Mouse (Mus musculus): Measurements from ENCODE around the gene Txndc2. TPM values are rescaled to one million over a fixed set of nuclear protein-coding genes. Genes with fewer than 3 reads are reported as not detected.
A peak's percentile ranks its signal among the peaks of the same experiment; 100 is the strongest.

Txndc2 gene
- not detected in 2 replicates for polyA plus RNA-seq (2011; ENCODE audit: insufficient read length, low read depth, missing spikeins)

DNA sequence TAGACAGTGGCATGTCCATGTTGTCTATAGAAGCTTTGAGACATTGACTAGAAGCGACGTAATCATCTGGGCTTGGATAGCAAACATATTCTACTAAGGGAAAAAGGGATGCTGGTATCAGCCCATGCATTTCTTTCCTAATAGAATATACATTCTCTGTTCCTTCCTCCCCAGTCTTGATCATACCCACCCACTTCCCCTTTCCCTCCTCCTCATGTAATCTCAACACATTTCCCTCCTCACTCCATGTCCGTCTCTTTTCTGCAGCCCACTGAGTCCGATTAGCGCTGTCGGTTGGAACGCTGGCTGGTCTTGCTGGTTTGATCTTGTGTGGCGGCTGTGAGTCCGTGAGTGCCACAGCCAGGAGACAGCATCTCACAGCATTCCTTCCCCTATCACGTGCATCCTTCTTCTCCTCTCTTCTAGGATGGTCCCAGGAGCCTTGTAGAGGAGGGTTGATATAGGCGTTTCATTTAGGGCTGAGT is at the start of gene Txndc2:
Gene Txndc2, minus strand, starts transcription at position 435 of the 485 bp plus-strand sequence.
- TF ChIP-seq POLR2A (IDR thresholded peaks at IDR 0.05; ENCODE audit: low read depth, low read length) (no peak), CTCF (IDR thresholded peaks at IDR 0.05; ENCODE audit: borderline replicate concordance, insufficient read depth, low read length) (no peak)
- Histone ChIP-seq H3K4me3 (ENCODE audit: insufficient read depth, low read length) (no peak within 1 kb of the TSS), H3K4me1 (ENCODE audit: control insufficient read depth, insufficient read depth, low read length) (no peaks in the 10 kb centered on the region), H3K27ac (ENCODE audit: insufficient read depth, low read length) (peak within 1 kb of the TSS; percentile 75)

DNA sequence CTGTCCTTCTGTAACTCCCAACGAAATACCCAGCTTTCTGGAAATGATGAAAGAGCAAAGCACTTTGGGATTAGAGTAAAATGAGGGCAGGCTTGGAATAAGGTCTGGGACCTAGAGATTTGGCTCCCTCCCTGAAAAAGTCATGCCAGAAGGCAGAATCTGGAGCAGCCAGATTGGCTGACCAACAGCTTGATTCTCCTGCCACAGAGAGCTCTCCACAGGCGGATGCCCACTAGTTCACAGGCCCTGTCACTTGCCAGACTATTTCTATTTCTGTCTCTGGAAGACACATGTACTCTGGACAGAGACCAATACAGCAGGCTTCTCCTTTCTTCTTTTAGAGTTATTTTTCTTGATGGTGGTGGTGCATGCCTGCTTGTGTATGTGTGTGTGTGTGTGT is 41.8 kb upstream of the Txndc2 start:
- no peak overlapping the region for H3K4me3 ChIP-seq (ENCODE audit: insufficient read depth, low read length)
- H3K4me1 ChIP-seq (ENCODE audit: control insufficient read depth, insufficient read depth, low read length): peaks cover 4% of the 10 kb centered on the region; the same call in 1 of the 2 replicates
- TF ChIP-seq CTCF (IDR thresholded peaks at IDR 0.05; ENCODE audit: borderline replicate concordance, insufficient read depth, low read length) (no peak), POLR2A (IDR thresholded peaks at IDR 0.05; ENCODE audit: low read depth, low read length) (no peak)
- H3K27ac ChIP-seq (ENCODE audit: insufficient read depth, low read length): no peak overlapping the region

DNA sequence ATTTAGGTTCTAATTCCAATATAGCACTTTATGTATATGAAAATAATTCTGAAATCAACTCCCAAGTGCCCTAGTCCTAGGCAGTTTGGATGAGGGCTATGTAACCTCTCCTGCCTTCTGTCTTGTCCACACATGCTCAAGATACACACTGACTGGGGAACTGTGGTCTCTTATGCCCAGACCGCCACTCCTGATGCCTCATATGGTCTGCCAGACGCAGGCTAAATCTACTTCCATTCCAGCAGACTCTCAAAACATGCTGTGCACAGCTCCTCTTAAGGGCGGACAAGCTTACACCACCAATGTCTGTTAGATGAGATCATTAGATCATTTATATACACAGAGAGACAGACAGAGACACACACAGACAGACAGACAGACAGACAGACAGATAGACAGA is 41.3 kb upstream of the Txndc2 start:
- Histone ChIP-seq H3K4me3 (ENCODE audit: insufficient read depth, low read length) (no peak overlapping the region), H3K4me1 (ENCODE audit: control insufficient read depth, insufficient read depth, low read length) (peaks cover 4% of the 10 kb centered on the region; the same call in 1 of the 2 replicates), H3K27ac (ENCODE audit: insufficient read depth, low read length) (no peak overlapping the region)
- TF ChIP-seq CTCF (IDR thresholded peaks at IDR 0.05; ENCODE audit: borderline replicate concordance, insufficient read depth, low read length) (no peak), POLR2A (IDR thresholded peaks at IDR 0.05; ENCODE audit: low read depth, low read length) (no peak)

DNA sequence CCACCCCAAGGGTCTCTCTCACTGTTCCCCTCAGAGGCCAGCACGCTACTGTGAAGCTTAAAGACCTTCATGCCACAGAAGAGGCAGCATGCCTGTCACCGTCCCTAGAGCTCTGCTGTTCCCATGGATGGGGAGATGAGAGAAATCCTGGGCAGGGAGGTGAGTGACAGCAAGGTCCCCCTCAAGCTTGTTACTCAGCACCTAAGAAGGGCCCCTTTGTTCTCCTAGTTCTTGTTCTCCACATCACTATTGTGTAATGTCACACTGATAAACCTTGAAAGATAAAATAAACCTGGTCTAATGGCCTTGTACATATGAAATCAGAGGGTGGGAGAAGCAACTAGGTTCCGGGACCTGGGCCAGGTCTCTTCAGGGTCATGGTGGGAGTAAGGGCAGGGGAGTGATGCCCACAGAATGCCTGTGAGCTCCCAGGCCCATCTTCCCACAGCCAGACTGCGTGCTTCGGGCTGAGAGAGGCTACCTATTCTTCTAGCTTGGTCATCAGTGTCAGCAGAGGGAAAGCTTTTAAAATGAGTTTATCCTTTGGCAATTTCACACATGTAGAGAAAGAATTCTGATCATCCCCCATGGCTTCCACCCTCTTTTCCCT is 40.2 kb upstream of the Txndc2 start:
- no peak for TF ChIP-seq CTCF (IDR thresholded peaks at IDR 0.05; ENCODE audit: borderline replicate concordance, insufficient read depth, low read length)
- no peak for TF ChIP-seq POLR2A (IDR thresholded peaks at IDR 0.05; ENCODE audit: low read depth, low read length)
- Histone ChIP-seq H3K27ac (ENCODE audit: insufficient read depth, low read length) (no peak overlapping the region), H3K4me1 (ENCODE audit: control insufficient read depth, insufficient read depth, low read length) (peaks cover 4% of the 10 kb centered on the region; the same call in 1 of the 2 replicates), H3K4me3 (ENCODE audit: insufficient read depth, low read length) (no peak overlapping the region)

DNA sequence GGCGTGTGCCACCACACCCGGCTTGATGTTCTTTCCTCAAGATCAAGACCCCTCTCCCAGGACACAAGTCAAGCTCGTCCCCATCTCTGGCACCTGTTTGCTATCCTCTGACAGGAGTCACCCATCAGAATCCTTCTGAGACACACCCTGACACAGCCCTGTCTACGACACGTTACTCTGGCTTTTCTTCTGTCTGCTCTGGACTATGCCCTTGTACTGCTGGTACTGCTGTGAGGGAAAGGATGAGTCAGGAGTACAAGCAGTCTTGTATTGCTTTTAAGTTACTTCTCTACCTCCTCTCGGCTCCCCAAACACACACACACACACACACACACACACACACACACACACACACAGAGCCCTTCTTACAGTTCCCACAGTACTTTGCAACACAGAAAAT is 39.5 kb upstream of the Txndc2 start:
- no peak for TF ChIP-seq CTCF (IDR thresholded peaks at IDR 0.05; ENCODE audit: borderline replicate concordance, insufficient read depth, low read length)
- TF ChIP-seq POLR2A (IDR thresholded peaks at IDR 0.05; ENCODE audit: low read depth, low read length): no peak
- Histone ChIP-seq H3K27ac (ENCODE audit: insufficient read depth, low read length) (no peak overlapping the region), H3K4me3 (ENCODE audit: insufficient read depth, low read length) (no peak overlapping the region), H3K4me1 (ENCODE audit: control insufficient read depth, insufficient read depth, low read length) (peaks cover 4% of the 10 kb centered on the region; the same call in 1 of the 2 replicates)

DNA sequence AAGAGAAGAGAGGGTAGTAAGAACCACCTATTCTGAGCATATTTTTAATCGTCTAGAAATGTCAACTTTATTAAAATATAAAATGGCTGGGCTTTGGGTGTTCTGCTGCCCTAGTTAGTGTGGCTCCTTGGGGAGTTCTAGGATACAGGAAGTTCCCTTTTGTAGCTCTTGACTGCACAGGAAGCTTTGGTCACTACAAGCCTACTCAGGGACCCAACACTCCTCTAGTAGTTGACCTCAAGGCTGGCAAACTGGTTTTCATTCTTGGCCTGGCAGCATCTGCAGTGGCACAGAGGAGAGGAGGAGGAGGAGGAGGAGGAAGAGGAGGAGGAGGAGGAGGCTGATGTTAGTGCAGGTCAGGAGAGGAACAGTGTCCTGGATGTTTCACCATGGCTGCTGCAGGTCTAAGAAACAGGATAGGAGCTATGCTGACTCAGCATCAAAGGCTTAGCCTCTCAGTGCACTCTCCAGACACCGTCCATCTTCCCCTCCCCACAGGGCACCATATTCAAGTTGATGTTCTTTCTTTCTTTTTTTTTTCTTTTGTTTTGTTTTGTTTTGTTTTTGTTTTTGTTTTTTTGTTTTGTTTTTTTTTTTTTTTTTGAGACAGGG is 38.9 kb upstream of the Txndc2 start:
- TF ChIP-seq POLR2A (IDR thresholded peaks at IDR 0.05; ENCODE audit: low read depth, low read length) (no peak), CTCF (IDR thresholded peaks at IDR 0.05; ENCODE audit: borderline replicate concordance, insufficient read depth, low read length) (no peak)
- Histone ChIP-seq H3K4me1 (ENCODE audit: control insufficient read depth, insufficient read depth, low read length) (peaks cover 4% of the 10 kb centered on the region; the same call in 1 of the 2 replicates), H3K4me3 (ENCODE audit: insufficient read depth, low read length) (no peak overlapping the region), H3K27ac (ENCODE audit: insufficient read depth, low read length) (no peak overlapping the region)

DNA sequence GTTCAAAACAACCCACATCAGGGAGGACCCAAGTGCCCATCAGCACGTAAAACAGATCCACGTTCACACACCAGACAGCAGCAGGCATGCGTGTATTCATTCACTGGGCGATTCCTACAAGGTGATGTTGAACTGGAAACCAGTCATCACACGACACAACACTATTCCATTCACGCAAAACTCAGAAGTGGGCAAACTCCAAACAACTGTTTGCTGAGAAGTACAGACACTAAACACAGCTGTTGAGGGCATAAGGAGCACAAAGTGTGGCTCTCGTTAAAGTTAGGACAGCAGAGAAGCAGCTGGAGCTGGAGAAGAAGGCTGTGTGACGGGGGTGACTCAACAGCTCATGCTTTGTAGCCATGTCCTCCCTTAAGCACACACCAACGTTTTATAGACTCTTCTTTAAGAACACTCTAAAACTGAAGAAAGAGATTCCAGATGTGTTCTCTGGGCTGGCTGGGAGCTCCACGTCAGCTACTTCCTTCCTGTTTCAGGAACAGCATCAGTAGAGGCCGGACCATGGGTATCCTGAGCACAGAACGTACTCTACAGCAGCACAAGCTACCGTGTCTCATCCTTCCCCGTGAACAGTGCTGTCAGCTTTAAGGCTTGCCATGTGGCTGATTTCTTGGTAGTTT is 38.0 kb upstream of the Txndc2 start:
- peak overlapping the region; percentile 51 for H3K27ac ChIP-seq (ENCODE audit: insufficient read depth, low read length)
- TF ChIP-seq CTCF (IDR thresholded peaks at IDR 0.05; ENCODE audit: borderline replicate concordance, insufficient read depth, low read length): no peak
- 0 out of 2 replicates have a peak, but pooled peaks have one; percentile 16 for TF ChIP-seq POLR2A (IDR thresholded peaks at IDR 0.05; ENCODE audit: low read depth, low read length)
- no peak overlapping the region for H3K4me3 ChIP-seq (ENCODE audit: insufficient read depth, low read length)
- H3K4me1 ChIP-seq (ENCODE audit: control insufficient read depth, insufficient read depth, low read length): peaks cover 4% of the 10 kb centered on the region; the same call in 1 of the 2 replicates

DNA sequence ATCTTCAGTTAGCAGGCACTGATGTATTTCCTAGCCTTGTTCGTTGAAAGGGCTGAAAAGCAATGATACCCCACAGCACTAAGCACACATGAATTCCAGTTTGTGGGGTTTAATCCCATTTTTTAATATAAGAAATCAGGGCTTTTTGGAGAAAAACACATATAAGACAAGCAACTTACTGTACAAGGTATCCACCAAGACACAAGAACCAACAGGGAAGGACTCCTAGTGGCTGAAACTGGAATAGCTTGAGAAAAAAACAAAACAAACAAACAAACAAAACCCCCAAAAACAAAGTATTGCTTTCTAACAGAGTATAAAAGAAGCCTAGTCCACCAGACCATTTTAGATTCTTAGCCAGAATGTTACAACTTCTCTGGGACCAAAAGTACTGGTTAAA is 35.8 kb upstream of the Txndc2 start:
- Histone ChIP-seq H3K4me3 (ENCODE audit: insufficient read depth, low read length) (no peak overlapping the region), H3K4me1 (ENCODE audit: control insufficient read depth, insufficient read depth, low read length) (peaks cover 4% of the 10 kb centered on the region; the same call in 1 of the 2 replicates), H3K27ac (ENCODE audit: insufficient read depth, low read length) (no peak overlapping the region)
- no peak for TF ChIP-seq POLR2A (IDR thresholded peaks at IDR 0.05; ENCODE audit: low read depth, low read length)
- no peak for TF ChIP-seq CTCF (IDR thresholded peaks at IDR 0.05; ENCODE audit: borderline replicate concordance, insufficient read depth, low read length)

DNA sequence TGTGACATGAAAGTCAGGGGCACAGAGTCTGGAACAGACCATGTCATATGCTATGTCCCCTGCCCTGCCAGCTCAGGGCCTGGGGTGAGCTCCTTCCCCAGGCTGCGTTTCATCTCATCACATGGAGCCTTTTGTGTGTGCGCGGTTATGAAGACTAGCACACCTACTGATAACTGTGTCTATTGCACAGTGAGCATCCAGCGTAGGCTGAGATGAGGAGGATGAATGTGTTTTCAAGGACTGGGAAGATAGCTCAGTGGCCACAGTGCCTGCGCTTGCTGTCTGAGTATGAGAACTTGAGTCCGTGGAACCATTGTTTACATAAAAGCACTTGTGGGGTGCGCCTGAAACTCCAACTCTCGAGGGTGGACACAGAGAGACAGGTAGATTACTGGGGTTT is 34.6 kb upstream of the Txndc2 start:
- no peak for TF ChIP-seq POLR2A (IDR thresholded peaks at IDR 0.05; ENCODE audit: low read depth, low read length)
- TF ChIP-seq CTCF (IDR thresholded peaks at IDR 0.05; ENCODE audit: borderline replicate concordance, insufficient read depth, low read length): no peak
- Histone ChIP-seq H3K27ac (ENCODE audit: insufficient read depth, low read length) (no peak overlapping the region), H3K4me3 (ENCODE audit: insufficient read depth, low read length) (no peak overlapping the region), H3K4me1 (ENCODE audit: control insufficient read depth, insufficient read depth, low read length) (peaks cover 4% of the 10 kb centered on the region; the same call in 1 of the 2 replicates)
